Mouse (Mus musculus) stomach, postnatal 0 days (tissue): ENCODE results near the gene Gramd1b.

Experiments used
- CTCF ChIP-seq: IDR thresholded peaks from 2 replicates; pipeline ENCODE4 v1.5.1; 2016; ENCODE audit warnings: antibody characterized with exemption, low read depth, mild to moderate bottlenecking, moderate library complexity
- EP300 ChIP-seq: optimal IDR thresholded peaks from 2 replicates; pipeline ENCODE3; 2016; ENCODE audit warnings: antibody characterized with exemption

DNA sequence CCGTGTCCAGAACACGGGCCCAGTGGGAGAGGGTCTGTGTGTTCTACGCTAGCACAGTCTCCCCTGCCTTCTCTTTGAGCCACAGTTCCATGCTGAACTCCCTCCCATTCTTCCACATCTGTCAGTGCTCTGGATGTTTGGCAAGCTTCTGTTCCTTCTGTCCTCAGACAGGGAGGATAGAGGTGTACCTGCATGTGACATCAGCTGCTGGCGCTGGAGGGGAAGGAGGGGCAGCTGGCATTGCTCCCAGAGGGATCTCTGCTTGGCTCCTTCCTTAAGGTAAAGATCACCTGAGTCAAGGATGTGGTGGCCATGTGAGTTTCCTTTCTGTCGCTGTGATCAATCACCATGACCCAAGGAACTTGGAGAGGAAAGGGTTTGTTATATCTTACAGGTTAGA is 129.4 kb downstream of the Gramd1b start:
- TF ChIP-seq EP300 (no peak), CTCF (no peak)
